Mouse (Mus musculus) limb, embryonic 14.5 days (tissue): ENCODE results near the gene Meis1. TPM values are rescaled to one million over a fixed set of nuclear protein-coding genes. Genes with fewer than 3 reads are reported as not detected.
A peak's percentile ranks its signal among the peaks of the same experiment; 100 is the strongest.

Experiments
- ATAC-seq: fragments of 200-750 bp; cut with Nextera tagmentation; 2 replicates; pipeline ENCODE4 v1.8.0; 2017; ENCODE audit warnings: low read depth, moderate number of reproducible peaks, moderate TSS enrichment; ENCODE audit not compliant: low FRiP score
- DNase-seq: peaks from one replicate; pipeline ENCODE4 v3.0.0-alpha.2; 2015; ENCODE audit warnings: low spot score
- H3K27ac ChIP-seq: fragments of 300-500 bp; sonication (generic); replicated peaks from 2 replicates; pipeline ENCODE4 v1.5.1; 2014; ENCODE audit warnings: low read depth, mild to moderate bottlenecking, low read length, moderate library complexity, mixed read lengths
- H3K27me3 ChIP-seq: fragments of 300-500 bp; sonication (generic); 2 replicates; pipeline ENCODE4 v1.6.1; 2014; ENCODE audit warnings: low read length, mixed read lengths; ENCODE audit not compliant: control insufficient read depth, insufficient read depth
- H3K36me3 ChIP-seq: fragments of 300-500 bp; sonication (generic); 2 replicates; pipeline ENCODE4 v1.6.1; 2014; ENCODE audit warnings: mild to moderate bottlenecking, low read length, moderate library complexity, mixed read lengths; ENCODE audit not compliant: control insufficient read depth, insufficient read depth
- H3K4me1 ChIP-seq: fragments of 300-500 bp; sonication (generic); 2 replicates; pipeline ENCODE4 v1.6.1; 2014; ENCODE audit warnings: antibody characterized with exemption, low read length, mixed read lengths; ENCODE audit not compliant: control insufficient read depth, insufficient read depth
- H3K4me2 ChIP-seq: fragments of 300-500 bp; sonication (generic); replicated peaks from 2 replicates; pipeline ENCODE4 v1.6.1; 2014; ENCODE audit warnings: low read depth, mild to moderate bottlenecking, low read length, moderate library complexity; ENCODE audit not compliant: severe bottlenecking
- H3K4me3 ChIP-seq: fragments of 300-500 bp; sonication (generic); replicated peaks from 2 replicates; pipeline ENCODE4 v1.5.1; 2014; ENCODE audit warnings: low read length
- H3K9ac ChIP-seq: fragments of 300-500 bp; sonication (generic); 2 replicates; pipeline ENCODE4 v1.6.1; 2014; ENCODE audit warnings: mild to moderate bottlenecking, low read depth, low read length, moderate library complexity; ENCODE audit not compliant: severe bottlenecking
- H3K9me3 ChIP-seq: fragments of 300-500 bp; sonication (generic); 2 replicates; pipeline ENCODE4 v1.6.1; 2016; ENCODE audit warnings: low read length; ENCODE audit not compliant: control insufficient read depth
- POLR2A ChIP-seq: fragments of 200-500 bp; IDR thresholded peaks from 2 replicates; pipeline ENCODE4 v1.8.0; 2012; ENCODE audit warnings: inconsistent platforms, mild to moderate bottlenecking, moderate library complexity, borderline replicate concordance; ENCODE audit not compliant: insufficient read depth, insufficient read length; ENCODE audit errors: extremely low read depth
- WGBS: fragments of 180-500 bp; shearing (Covaris S2); extraction: QIAGEN DNeasy Blood & Tissue Kit; methylation state at CpG from one replicate; pipeline ENCODE4 v1.1.7; 2014; 5-methylcytosine and 5-hydroxymethylcytosine counted together
- polyA plus RNA-seq, 2 experiments: library from polyadenylated mRNA; depleted of rRNA in 1 of 2; stranded (reverse) in 1 of 2; unstranded in 1 of 2; fragments of >200 nt; fragmentation: Nextera tagmentation in 1 of 2; extraction: Ambion mirVana in 1 of 2; gene quantifications; 2 replicates each; pipeline versions ENCODE4 v1.2.1 to v1.2.3; 2012 to 2014

Gene Meis1
- polyA plus RNA-seq (2012; rRNA removed), result 12.1 and 16.2 TPM in 2 replicates
- 13.6 and 15.9 TPM in 2 replicates for polyA plus RNA-seq (2014; fragmentation: Nextera tagmentation; extraction: Ambion mirVana)

DNA sequence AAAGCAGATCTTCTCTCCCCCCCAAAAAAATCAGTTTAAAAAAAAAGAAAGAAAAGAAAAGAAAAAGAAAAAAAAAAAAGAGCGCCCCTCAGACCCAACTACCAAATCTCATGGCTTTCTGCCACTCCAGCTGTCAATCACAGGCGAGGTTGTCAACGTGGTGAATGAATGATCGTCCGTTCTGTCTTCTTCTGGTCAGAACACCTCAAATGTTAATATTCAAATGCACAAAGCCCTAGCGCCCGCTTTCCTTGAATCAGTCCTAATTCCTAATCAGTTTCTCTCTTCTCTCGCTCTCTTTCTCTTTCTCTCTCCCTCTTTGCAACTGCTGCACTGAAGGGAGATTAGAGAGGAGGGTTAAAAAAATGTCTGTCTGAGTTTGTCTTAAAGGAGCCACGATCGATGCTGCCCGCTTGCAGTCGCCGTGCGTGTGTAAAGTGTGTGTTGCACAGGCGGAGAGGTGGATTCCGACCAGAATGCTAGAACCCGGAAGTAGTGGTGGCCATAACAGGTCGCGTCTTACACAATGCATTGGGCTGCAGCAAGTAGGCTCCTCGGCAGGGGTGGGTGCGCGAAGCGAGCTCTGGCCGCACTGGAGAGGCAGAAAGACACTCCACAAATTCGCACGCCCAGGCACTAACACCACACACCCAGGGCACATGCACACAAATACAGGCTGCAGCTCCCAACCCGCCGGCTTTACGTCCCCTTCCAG is at the start of gene Meis1:
Gene Meis1 (minus strand): TSS at position 497 of the 715 bp plus-strand sequence.
- peaks cover 84% of the 10 kb centered on the region for H3K27me3 ChIP-seq
- H3K4me2 ChIP-seq, result peak within 1 kb of the TSS; percentile 95
- H3K4me1 ChIP-seq, result peaks cover 2% of the 10 kb centered on the region
- peak within 1 kb of the TSS; percentile 81 for H3K9ac ChIP-seq
- H3K27ac ChIP-seq, result peak within 1 kb of the TSS; percentile 85
- WGBS, result 0% methylated on average over 29 of the region's 29 CpGs
- ATAC-seq, result peak; percentile 76
- H3K9me3 ChIP-seq, result no peaks in the 10 kb centered on the region
- no peaks in the 10 kb centered on the region for H3K36me3 ChIP-seq
- peak within 1 kb of the TSS; percentile 56 for H3K4me3 ChIP-seq
- TF ChIP-seq POLR2A, result 0 out of 2 replicates have a peak, but pooled peaks have one; percentile 2
- DNase-seq, result peak; percentile 88

DNA sequence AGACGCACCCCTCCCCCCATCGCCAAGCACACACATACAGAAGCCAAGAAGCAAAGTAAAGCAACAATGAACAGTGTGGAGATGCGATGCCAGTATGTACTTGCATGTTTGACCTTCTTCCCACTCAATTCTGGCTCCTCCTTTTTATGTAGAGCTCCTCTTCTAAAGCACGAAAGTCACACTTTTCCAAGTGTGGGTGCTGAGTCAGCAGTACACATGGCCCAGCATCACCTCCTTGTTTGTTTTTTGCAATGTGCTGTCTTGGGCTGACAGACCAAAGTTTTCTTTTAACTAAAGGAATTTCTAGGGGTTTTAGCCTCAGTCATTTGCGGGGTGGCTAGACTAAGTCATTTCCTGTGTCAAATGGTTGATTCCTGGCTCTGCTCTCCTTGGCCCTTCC is 48.5 kb upstream of the Meis1 start:
- Histone ChIP-seq H3K27me3 (peaks cover 14% of the 10 kb centered on the region; the same call in 1 of the 2 replicates), H3K36me3 (no peaks in the 10 kb centered on the region), H3K4me1 (no peaks in the 10 kb centered on the region), H3K9ac (no peak overlapping the region), H3K27ac (no peak overlapping the region), H3K4me3 (no peak overlapping the region), H3K9me3 (no peaks in the 10 kb centered on the region), H3K4me2 (no peak overlapping the region)
- ATAC-seq, result no peak
- no peak for TF ChIP-seq POLR2A
- WGBS, result 33% methylated on average over 5 of the region's 5 CpGs
- no peak for DNase-seq

DNA sequence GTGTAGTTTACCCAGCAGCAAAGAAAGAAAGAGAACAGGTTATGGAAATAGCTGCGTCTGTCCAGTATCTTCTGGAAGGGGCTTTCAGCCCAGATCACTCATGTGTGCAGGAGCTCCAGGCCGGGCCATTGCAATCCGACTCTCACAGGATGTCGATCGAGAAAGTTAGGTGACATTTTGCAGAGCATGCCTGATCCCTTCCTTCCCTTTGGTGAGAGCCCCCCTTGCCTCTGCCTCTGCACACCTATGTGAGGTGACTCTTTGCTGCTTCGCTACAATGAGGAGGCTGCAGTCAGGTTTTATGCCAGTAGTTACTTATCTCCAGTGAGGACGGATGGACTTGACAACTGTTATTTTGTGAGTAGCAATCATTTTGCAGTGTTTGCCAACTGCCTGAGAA is 30.5 kb upstream of the Meis1 start:
- Histone ChIP-seq H3K4me1 (peaks cover 4% of the 10 kb centered on the region; the same call in 1 of the 2 replicates), H3K4me3 (no peak overlapping the region), H3K4me2 (no peak overlapping the region), H3K9ac (no peak overlapping the region), H3K9me3 (no peaks in the 10 kb centered on the region), H3K27ac (no peak overlapping the region), H3K27me3 (peaks cover 15% of the 10 kb centered on the region), H3K36me3 (no peaks in the 10 kb centered on the region)
- WGBS, result 36% methylated on average over 7 of the region's 7 CpGs
- TF ChIP-seq POLR2A, result no peak
- ATAC-seq (no peak), DNase-seq (no peak)

DNA sequence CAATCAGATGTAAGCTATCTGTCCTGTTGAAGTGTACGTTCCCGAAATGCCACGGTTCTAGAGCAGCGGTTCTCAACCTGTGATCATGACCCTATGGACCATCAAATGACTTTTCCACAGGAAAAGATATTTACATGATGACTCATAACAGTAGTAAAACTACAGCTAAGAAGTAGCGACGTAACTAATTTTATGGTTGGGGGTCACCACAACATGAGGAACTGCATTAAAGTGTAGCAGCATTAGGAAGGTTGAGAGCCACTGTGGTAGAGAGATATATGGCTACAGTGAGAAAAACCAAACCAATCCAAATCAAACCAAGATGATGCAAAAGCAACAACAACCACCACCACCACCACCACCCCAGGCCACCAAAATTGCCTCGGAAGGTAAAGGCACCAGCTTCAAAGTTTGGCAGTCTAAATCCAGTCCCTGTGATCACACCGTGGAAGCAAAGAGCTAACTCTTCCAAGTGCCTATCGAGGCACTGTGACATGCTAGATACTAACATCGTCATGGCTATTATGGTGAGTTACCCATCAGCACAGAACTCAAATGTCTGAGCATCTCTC is 17.9 kb upstream of the Meis1 start:
- Histone ChIP-seq H3K27ac (no peak overlapping the region), H3K9me3 (no peaks in the 10 kb centered on the region), H3K4me2 (no peak overlapping the region), H3K4me1 (no peaks in the 10 kb centered on the region), H3K27me3 (no peaks in the 10 kb centered on the region), H3K4me3 (no peak overlapping the region), H3K9ac (no peak overlapping the region), H3K36me3 (no peaks in the 10 kb centered on the region)
- no peak for DNase-seq
- no peak for TF ChIP-seq POLR2A
- 92% methylated on average over 10 of the region's 10 CpGs for WGBS
- ATAC-seq, result no peak

DNA sequence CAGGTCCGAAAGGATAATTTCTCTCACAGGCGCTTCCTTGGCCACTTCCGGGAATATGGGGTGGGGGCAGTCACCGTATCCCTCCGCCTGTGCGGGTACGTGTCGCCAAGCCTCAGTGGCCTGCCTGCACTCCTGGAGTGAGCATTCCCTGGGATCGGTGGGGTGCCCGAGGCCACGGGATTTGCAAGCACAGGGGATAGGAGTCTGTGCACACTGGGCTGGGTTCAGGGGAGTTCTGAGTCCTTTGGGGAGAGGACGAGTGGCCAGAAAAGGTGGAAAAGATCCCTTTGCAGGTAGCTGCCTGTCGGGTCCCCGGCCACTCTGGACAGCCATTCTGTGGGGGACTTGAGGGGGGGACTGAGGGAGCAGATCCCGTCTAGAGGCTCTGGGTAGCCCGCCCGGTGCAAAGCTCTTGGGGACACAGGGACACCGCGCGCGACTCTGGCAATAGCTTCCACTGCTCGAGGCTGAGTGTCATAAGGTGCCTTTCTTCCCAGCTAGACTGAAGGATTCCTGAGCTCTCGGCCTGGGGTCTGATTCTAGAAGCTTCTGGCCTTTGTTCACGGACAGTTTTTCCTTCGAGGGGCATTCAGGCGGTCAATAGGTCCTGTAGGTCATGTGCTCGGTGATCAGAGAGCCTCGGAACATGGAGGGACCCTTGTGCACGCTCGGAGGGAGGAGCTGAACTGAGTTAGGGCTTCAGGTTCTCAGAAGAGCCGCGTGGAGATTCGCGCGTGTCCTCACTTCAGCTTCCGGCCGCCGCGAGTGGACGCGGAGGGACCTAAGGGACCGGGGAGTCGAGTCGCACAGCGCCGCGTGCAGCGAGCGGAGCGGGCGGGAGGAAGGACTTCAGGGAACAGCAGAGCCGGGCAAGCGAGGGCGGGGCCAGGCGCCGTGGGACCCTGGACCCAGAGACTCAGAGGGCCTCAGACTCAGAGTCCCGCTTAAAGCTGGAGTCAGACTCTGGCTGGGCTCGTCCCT is 8.1 kb upstream of the Meis1 start:
- 1% methylated on average over 58 of the region's 58 CpGs for WGBS
- ATAC-seq, result peak; percentile 65; the same call in 1 of the 2 replicates

More for the DNA sequence above, 8.1 kb upstream of the Meis1 start:
- H3K9ac ChIP-seq, result peak overlapping the region; percentile 62
- H3K36me3 ChIP-seq, result no peaks in the 10 kb centered on the region
- DNase-seq, result no peak
- H3K4me2 ChIP-seq, result peak overlapping the region; percentile 92
- no peaks in the 10 kb centered on the region for H3K9me3 ChIP-seq
- H3K27me3 ChIP-seq, result peaks cover 53% of the 10 kb centered on the region
- peaks cover 5% of the 10 kb centered on the region; the same call in 1 of the 2 replicates for H3K4me1 ChIP-seq
- TF ChIP-seq POLR2A, result no peak
- H3K27ac ChIP-seq, result no peak overlapping the region
- peak overlapping the region; percentile 47 for H3K4me3 ChIP-seq
